Mouse (Mus musculus): Measurements from ENCODE around the gene Aldh3a1. TPM values are rescaled to one million over a fixed set of nuclear protein-coding genes. Genes with fewer than 3 reads are reported as not detected.

Gene Aldh3a1
- 0.11 and 2.9 TPM in 2 replicates for polyA plus RNA-seq (2012; rRNA removed; ENCODE audit: low replicate concordance)

GRCm38 (mm10) chr11:61207487-61208246 lies at the start of gene Aldh3a1:
Aldh3a1 (plus strand) TSS chr11:61207537.

GRCm38 (mm10) chr11:61174821-61175658 lies 32.3 kb upstream of the Aldh3a1 start, which contains the start of gene Usp22:
Usp22 (minus strand) TSS chr11:61175055.

GRCm38 (mm10) chr11:61266551-61267533 lies 59.5 kb downstream of the Aldh3a1 start, which contains the start of gene Aldh3a2:
Aldh3a2 (minus strand) TSS chr11:61267464.

Other genes starting within 250 kb of the Aldh3a1 start
- gene Kcnj12, start 185.0 kb upstream of the Aldh3a1 start, polyA plus RNA-seq (2012; rRNA removed; ENCODE audit: low replicate concordance): 0.58 and 1.1 TPM in 2 replicates
- gene Tnfrsf13b, start 80.8 kb upstream of the Aldh3a1 start, polyA plus RNA-seq (2012; rRNA removed; ENCODE audit: low replicate concordance): 17.3 and 17.7 TPM in 2 replicates
- 19.2 and 25.0 TPM in 2 replicates for gene Usp22, start 32.5 kb upstream of the Aldh3a1 start, polyA plus RNA-seq (2012; rRNA removed; ENCODE audit: low replicate concordance)
- gene Aldh3a2, start 59.9 kb downstream of the Aldh3a1 start, polyA plus RNA-seq (2012; rRNA removed; ENCODE audit: low replicate concordance): 119 and 160 TPM in 2 replicates
- 0.26 TPM in 1 of 2 replicates, not detected in the other for gene Slc47a2, start 135.3 kb downstream of the Aldh3a1 start, polyA plus RNA-seq (2012; rRNA removed; ENCODE audit: low replicate concordance)
- 9.7 and 31.9 TPM in 2 replicates for gene Slc47a1, start 170.8 kb downstream of the Aldh3a1 start, polyA plus RNA-seq (2012; rRNA removed; ENCODE audit: low replicate concordance)
- gene Rnf112, start 246.6 kb downstream of the Aldh3a1 start, polyA plus RNA-seq (2012; rRNA removed; ENCODE audit: low replicate concordance): 0.13 and 0.36 TPM in 2 replicates